Mouse (Mus musculus): Measurements from ENCODE around the gene Atn1. TPM values are rescaled to one million over a fixed set of nuclear protein-coding genes. Genes with fewer than 3 reads are reported as not detected.

Atn1 gene
- total and polyA plus RNA-seq, 3 experiments, result 1.6 to 43.2 TPM; not detected in 1

DNA sequence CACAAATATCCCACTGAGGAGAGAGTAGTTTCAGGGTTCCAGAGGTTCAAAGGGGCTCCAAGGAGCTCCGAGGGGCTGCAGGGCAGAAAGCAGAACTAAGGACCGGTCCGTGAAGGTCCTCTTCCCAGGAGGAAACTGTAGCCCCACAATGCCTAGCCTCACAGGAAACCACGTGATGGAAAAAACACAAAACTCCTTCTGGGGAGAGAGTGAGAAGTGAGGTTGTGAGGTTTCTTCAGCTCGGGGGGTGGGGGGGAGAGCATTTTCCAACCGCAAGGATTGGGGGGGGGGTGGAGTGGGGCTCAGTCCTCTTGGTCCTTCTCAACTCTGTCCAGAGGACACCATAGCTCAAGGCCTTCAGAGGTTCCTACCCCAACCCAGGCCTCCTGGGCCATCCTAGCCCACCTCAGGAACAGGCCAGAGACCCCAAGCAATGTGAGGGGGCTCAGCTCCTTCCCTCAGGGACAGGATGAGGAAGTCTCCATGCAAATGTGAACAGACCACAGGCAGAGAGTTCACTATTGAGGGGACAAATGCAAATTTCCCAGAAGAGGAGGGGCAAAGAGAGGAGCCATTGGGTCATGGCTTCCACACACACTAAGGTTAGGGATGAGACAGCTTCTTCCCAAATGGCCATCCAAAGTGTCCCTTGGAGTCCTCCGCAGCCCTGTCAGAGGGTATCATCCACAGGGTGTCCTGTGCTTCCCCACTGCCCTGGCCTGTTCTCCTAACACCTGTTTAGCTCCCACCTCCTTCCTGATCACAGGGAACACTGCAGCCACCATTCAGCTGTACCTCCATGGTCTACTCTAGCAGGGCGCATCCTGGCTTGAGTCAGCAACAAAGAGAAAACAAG, 26.2 kb downstream of the Atn1 start:
- Histone ChIP-seq H3K4me3 (ENCODE audit: control insufficient read depth in 1 of 2, insufficient read depth in 1 of 2, low read depth in 2 of 2, low read length in 2 of 2) (no peak overlapping the region), H3K36me3 (ENCODE audit: control insufficient read depth in 1 of 2, insufficient read depth in 2 of 2, low read length in 2 of 2) (peaks cover 3 to 27% of the 10 kb centered on the region in 2 experiments), H3K27ac (ENCODE audit: control insufficient read depth, low read depth, low read length) (peak overlapping the region; percentile 4; the same call in 1 of the 2 replicates), H3K27me3 (ENCODE audit: control insufficient read depth in 1 of 2, insufficient read depth in 2 of 2, low read length in 2 of 2) (no peaks in the 10 kb centered on the region), H3K79me2 (ENCODE audit: control insufficient read depth, insufficient read depth, low read length, poor library complexity) (peaks cover 16% of the 10 kb centered on the region), H3K4me1 (ENCODE audit: control insufficient read depth in 1 of 2, insufficient read depth in 2 of 2, low read length in 2 of 2) (peaks cover 14 to 30% of the 10 kb centered on the region in 2 experiments), H3K9ac (ENCODE audit: control insufficient read depth, low read depth, low read length, poor library complexity, severe bottlenecking) (peak overlapping the region; percentile 13; the same call in 1 of the 2 replicates), H3K9me3 (replicated peaks; ENCODE audit: insufficient read depth, low read length) (no peaks in the 10 kb centered on the region)
- TF ChIP-seq HCFC1 (IDR thresholded peaks at IDR 0.05; ENCODE audit: low read depth, low read length) (no peak), BHLHE40 (IDR thresholded peaks at IDR 0.05; ENCODE audit: borderline replicate concordance, low read depth, low read length) (no peak), SIN3A (IDR thresholded peaks at IDR 0.05; ENCODE audit: low read length) (no peak), USF1 (IDR thresholded peaks at IDR 0.05; ENCODE audit: low read depth, low read length) (peak; percentile 80), CHD2 (IDR thresholded peaks at IDR 0.05; ENCODE audit: low read length) (no peak), USF2 (IDR thresholded peaks at IDR 0.05; ENCODE audit: borderline replicate concordance in 1 of 2, insufficient read depth in 1 of 2, low read depth in 1 of 2, low read length in 2 of 2) (peak in 1 of 2 experiments; percentile 38; a peak in 1 of 4 replicates)
- DNase-seq (ENCODE audit: low read depth, low spot score), result no peak

DNA sequence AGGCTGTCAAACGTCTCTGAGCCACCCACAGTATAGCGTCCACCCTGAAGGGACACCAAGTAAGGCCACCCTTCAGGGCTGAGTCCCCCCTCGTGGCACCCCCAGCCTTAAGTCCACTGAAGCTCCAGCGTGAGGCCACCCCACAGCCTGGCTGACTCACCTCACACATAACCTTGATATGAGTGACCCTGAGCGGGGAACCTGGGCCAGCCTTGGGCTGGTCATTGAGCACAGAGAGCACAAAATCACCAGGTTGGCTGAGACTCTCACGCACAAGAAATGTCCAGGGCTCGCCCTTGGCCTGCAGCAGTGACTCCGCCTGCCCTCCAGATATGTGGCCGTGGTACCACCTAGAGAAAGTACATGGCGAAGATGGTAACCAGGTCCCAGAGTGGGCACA, 27.7 kb downstream of the Atn1 start:
- Histone ChIP-seq H3K27me3 (ENCODE audit: control insufficient read depth in 1 of 2, insufficient read depth in 2 of 2, low read length in 2 of 2) (no peaks in the 10 kb centered on the region), H3K4me3 (ENCODE audit: control insufficient read depth in 1 of 2, insufficient read depth in 1 of 2, low read depth in 2 of 2, low read length in 2 of 2) (no peak overlapping the region), H3K27ac (ENCODE audit: control insufficient read depth, low read depth, low read length) (no peak overlapping the region), H3K36me3 (ENCODE audit: control insufficient read depth in 1 of 2, insufficient read depth in 2 of 2, low read length in 2 of 2) (peaks cover 3 to 18% of the 10 kb centered on the region in 2 experiments), H3K9me3 (replicated peaks; ENCODE audit: insufficient read depth, low read length) (no peaks in the 10 kb centered on the region), H3K4me1 (ENCODE audit: control insufficient read depth in 1 of 2, insufficient read depth in 2 of 2, low read length in 2 of 2) (peaks cover 5 to 18% of the 10 kb centered on the region in 2 experiments), H3K79me2 (ENCODE audit: control insufficient read depth, insufficient read depth, low read length, poor library complexity) (peaks cover 16% of the 10 kb centered on the region), H3K9ac (ENCODE audit: control insufficient read depth, low read depth, low read length, poor library complexity, severe bottlenecking) (no peak overlapping the region)
- DNase-seq (ENCODE audit: low read depth, low spot score), result no peak
- TF ChIP-seq ZMIZ1 (IDR thresholded peaks at IDR 0.05; ENCODE audit: low read depth, low read length) (no peak), EP300 (IDR thresholded peaks at IDR 0.05; ENCODE audit: low read depth in 1 of 2, low read length in 2 of 2) (no peak), NRF1 (IDR thresholded peaks at IDR 0.05; ENCODE audit: insufficient read depth, low read depth, low read length, poor library complexity, severe bottlenecking) (no peak), MAZ (IDR thresholded peaks at IDR 0.05; ENCODE audit: low read depth, low read length) (no peak), E2F4 (IDR thresholded peaks at IDR 0.05; ENCODE audit: borderline replicate concordance, low read depth, low read length) (no peak), SIN3A (IDR thresholded peaks at IDR 0.05; ENCODE audit: low read length) (no peak), KAT2A (conservative IDR thresholded peaks at IDR 0.05; ENCODE audit: low read depth, low read length) (no peak), JUND (IDR thresholded peaks at IDR 0.05; ENCODE audit: low read depth, low read length) (no peak), CHD1 (IDR thresholded peaks at IDR 0.05; ENCODE audit: low read depth, low read length) (no peak), ZC3H11A (IDR thresholded peaks at IDR 0.05; ENCODE audit: low read depth, low read length) (no peak), MAFK (IDR thresholded peaks at IDR 0.05; ENCODE audit: borderline replicate concordance, low read depth, low read length) (no peak), ELF1 (IDR thresholded peaks at IDR 0.05; ENCODE audit: low read depth, low read length) (no peak), USF1 (IDR thresholded peaks at IDR 0.05; ENCODE audit: low read depth, low read length) (no peak), GABPA (IDR thresholded peaks at IDR 0.05; ENCODE audit: low read depth, low read length) (no peak), ETS1 (IDR thresholded peaks at IDR 0.05; ENCODE audit: low read depth, low read length) (no peak)
